15 mouse cellular contexts compared by ENCODE assay signal in genomic region chr4:41470051-41470683, GRCm38 (mm10). TPM values are rescaled to one million over a fixed set of nuclear protein-coding genes. Genes with fewer than 3 reads are reported as not detected.
DNase-seq lines count a peak whose midpoint lies in the region; ATAC-seq lines count a peak whose summit lies in the region.
"Had no signal": no experiment of that assay in that cellular context is flagged by ENCODE, and none has a peak within 500 bp of the region (broad histone marks: within the 10 kb centered on the region; RNA-seq: fewer than 3 reads in every experiment).

No protein-coding gene starts in this region.

- H3K27me3 ChIP-seq in neural tube, embryonic 11.5 days (ENCODE audit: control insufficient read depth, insufficient read depth, low read length), result no peaks in the 10 kb centered on the region
- H3K27me3 ChIP-seq in hindbrain, embryonic 14.5 days (ENCODE audit: control insufficient read depth, insufficient read depth, low read length), result no peaks in the 10 kb centered on the region
- H3K27me3 ChIP-seq: embryonic facial prominence, embryonic 12.5 days; lung, embryonic 15.5 days; megakaryocyte, embryonic 14.5 days; Patski had no signal

- H3K9ac ChIP-seq in neural tube, embryonic 11.5 days (ENCODE audit: low read length), result no peak overlapping the region
- no peak overlapping the region for H3K9ac ChIP-seq in hindbrain, embryonic 14.5 days
- H3K9ac ChIP-seq: embryonic facial prominence, embryonic 12.5 days; lung, embryonic 15.5 days had no signal

- H3K9me3 ChIP-seq in neural tube, embryonic 11.5 days (ENCODE audit: control insufficient read depth, low read length), result no peaks in the 10 kb centered on the region
- H3K9me3 ChIP-seq in hindbrain, embryonic 14.5 days (ENCODE audit: control insufficient read depth, low read length), result no peaks in the 10 kb centered on the region
- H3K9me3 ChIP-seq: embryonic facial prominence, embryonic 12.5 days; lung, embryonic 15.5 days; megakaryocyte, embryonic 14.5 days had no signal

- H3K4me2 ChIP-seq in neural tube, embryonic 11.5 days (ENCODE audit: low read depth), result no peak overlapping the region
- no peak overlapping the region for H3K4me2 ChIP-seq in hindbrain, embryonic 14.5 days (replicated peaks)
- H3K4me2 ChIP-seq: embryonic facial prominence, embryonic 12.5 days; lung, embryonic 15.5 days had no signal

- H3K4me3 ChIP-seq in neural tube, embryonic 11.5 days (ENCODE audit: low read depth, low read length), result no peak overlapping the region
- no peak overlapping the region for H3K4me3 ChIP-seq in hindbrain, embryonic 14.5 days (replicated peaks; ENCODE audit: low read length)
- H3K4me3 ChIP-seq: embryonic facial prominence, embryonic 12.5 days; lung, embryonic 15.5 days; megakaryocyte, embryonic 14.5 days had no signal

- DNase-seq in cerebellum, postnatal 14 days, result peak; percentile 45 to 51
- DNase-seq in cerebellum, adult 8-10 months, result no peak
- no peak for DNase-seq in neural tube, embryonic 11.5 days (ENCODE audit: low spot score)
- DNase-seq in neural tube, embryonic 10.5 days (ENCODE audit: extremely low spot score, low spot score), result no peak
- DNase-seq in hindbrain, embryonic 14.5 days (ENCODE audit: low spot score), result no peak
- DNase-seq in embryo, embryonic 10.5 days (ENCODE audit: low spot score), result no peak
- DNase-seq in frontal cortex, postnatal 25 days (ENCODE audit: low spot score in 2 of 2), result no peak
- DNase-seq in urinary bladder, postnatal 14 days (ENCODE audit: low spot score), result no peak
- DNase-seq: thymus, adult 18-20 months had no signal

- no peak for ATAC-seq in neural tube, embryonic 11.5 days (ENCODE audit: insufficient read depth, low FRiP score, low TSS enrichment)
- ATAC-seq in hindbrain, embryonic 14.5 days (ENCODE audit: low FRiP score), result no peak
- ATAC-seq: inflammation-experienced regulatory T-cells, adult 6 months; Patski had no signal

- H3K27ac ChIP-seq in neural tube, embryonic 11.5 days (ENCODE audit: low read depth, low read length), result peak overlapping the region; percentile 69; the same call in 1 of the 2 replicates
- peak overlapping the region; percentile 62 for H3K27ac ChIP-seq in hindbrain, embryonic 14.5 days
- H3K27ac ChIP-seq: lung, embryonic 15.5 days had no signal

- H3K4me1 ChIP-seq in neural tube, embryonic 11.5 days (ENCODE audit: control insufficient read depth, insufficient read depth, low read length), result peaks cover 9% of the 10 kb centered on the region; the same call in 1 of the 2 replicates
- H3K4me1 ChIP-seq in hindbrain, embryonic 14.5 days (replicated peaks; ENCODE audit: control insufficient read depth, insufficient read depth, low read length), result no peaks in the 10 kb centered on the region

- WGBS in neural tube, embryonic 11.5 days, result 65% methylated on average over 7 of the region's 7 CpGs
- 53% methylated on average over 7 of the region's 7 CpGs for WGBS in hindbrain, embryonic 14.5 days

- H3K36me3 ChIP-seq in neural tube, embryonic 11.5 days (ENCODE audit: control insufficient read depth, insufficient read depth, low read length), result no peaks in the 10 kb centered on the region
- H3K36me3 ChIP-seq in hindbrain, embryonic 14.5 days (replicated peaks; ENCODE audit: control insufficient read depth, insufficient read depth), result no peaks in the 10 kb centered on the region
- H3K36me3 ChIP-seq: embryonic facial prominence, embryonic 12.5 days; lung, embryonic 15.5 days had no signal

RNA-seq across cellular contexts. Expression of gene Nudt2, which starts 5.2 kb away (rescaled TPM):
- polyA plus RNA-seq in neural tube, embryonic 11.5 days (2014; fragmentation: Nextera tagmentation; extraction: Ambion mirVana), result 57.2 and 62.9 TPM in 2 replicates
- 72.5 and 82.6 TPM in 2 replicates for polyA plus RNA-seq in hindbrain, embryonic 14.5 days (2014; fragmentation: Nextera tagmentation; extraction: Ambion mirVana)

RNA-seq across cellular contexts. Expression of gene Kif24, which starts 5.5 kb away (rescaled TPM):
- 8.5 and 9.2 TPM in 2 replicates for polyA plus RNA-seq in neural tube, embryonic 11.5 days (2014; fragmentation: Nextera tagmentation; extraction: Ambion mirVana)
- polyA plus RNA-seq in hindbrain, embryonic 14.5 days (2014; fragmentation: Nextera tagmentation; extraction: Ambion mirVana), result 2.3 and 3.4 TPM in 2 replicates

RNA-seq across cellular contexts. Expression of gene AI464131, which starts 32.7 kb away (rescaled TPM):
- 7.1 and 9.6 TPM in 2 replicates for polyA plus RNA-seq in neural tube, embryonic 11.5 days (2014; fragmentation: Nextera tagmentation; extraction: Ambion mirVana)
- 10.3 and 12.4 TPM in 2 replicates for polyA plus RNA-seq in hindbrain, embryonic 14.5 days (2014; fragmentation: Nextera tagmentation; extraction: Ambion mirVana)
- polyA plus RNA-seq: inflammation-experienced regulatory T-cells, adult 6 months had no signal

RNA-seq across cellular contexts. Expression of gene 1110017D15Rik, which starts 47.0 kb away (rescaled TPM):
- 2.5 and 3.4 TPM in 2 replicates for polyA plus RNA-seq in neural tube, embryonic 11.5 days (2014; fragmentation: Nextera tagmentation; extraction: Ambion mirVana)
- polyA plus RNA-seq in hindbrain, embryonic 14.5 days (2014; fragmentation: Nextera tagmentation; extraction: Ambion mirVana), result 19.5 and 24.2 TPM in 2 replicates
- polyA plus RNA-seq: inflammation-experienced regulatory T-cells, adult 6 months; liver, adult 2 months had no signal

Comparison
In these comparisons a context has a peak if more than half of its experiments do, and no peak if none do; other contexts are left out.
1. DNase-seq: peak in cerebellum, postnatal 14 days (2 of 2); none in cerebellum, adult 8-10 months (single experiment), neural tube, embryonic 11.5 days (single experiment), neural tube, embryonic 10.5 days (single experiment), hindbrain, embryonic 14.5 days (single experiment), embryo, embryonic 10.5 days (single experiment), frontal cortex, postnatal 25 days (0 of 2) and urinary bladder, postnatal 14 days (single experiment).